Mouse (Mus musculus) stomach, embryonic 16.5 days (tissue): ENCODE measurements around the gene Gucd1. TPM values are rescaled to one million over a fixed set of nuclear protein-coding genes. Genes with fewer than 3 reads are reported as not detected.
"Not testable (repeated sequence)": the region's sequence is repeated elsewhere in the genome, so short reads cannot be mapped to it uniquely, and the experiment has no call there.

Experiments
- ATAC-seq: fragments of 200-750 bp; cut with Nextera tagmentation; 2 replicates; pipeline ENCODE4 v1.8.0; 2017; ENCODE audit warnings: moderate number of reproducible peaks, moderate TSS enrichment; ENCODE audit not compliant: insufficient read depth, low FRiP score
- H3K27ac ChIP-seq: fragments of 300-500 bp; sonication (generic); 2 replicates; pipeline ENCODE4 v1.5.1; 2014; ENCODE audit warnings: low read length
- H3K27me3 ChIP-seq: fragments of 300-500 bp; sonication (generic); 2 replicates; pipeline ENCODE4 v1.6.1; 2014; ENCODE audit warnings: low read length, control low read depth, mixed read lengths; ENCODE audit not compliant: control insufficient read depth, insufficient read depth
- H3K36me3 ChIP-seq: fragments of 300-500 bp; sonication (generic); 2 replicates; pipeline ENCODE4 v1.6.1; 2014; ENCODE audit warnings: low read length; ENCODE audit not compliant: control insufficient read depth, insufficient read depth
- H3K4me1 ChIP-seq: fragments of 300-500 bp; sonication (generic); 2 replicates; pipeline ENCODE4 v1.6.1; 2014; ENCODE audit warnings: low read length, control low read depth, mixed read lengths; ENCODE audit not compliant: control insufficient read depth, insufficient read depth
- H3K4me2 ChIP-seq: fragments of 300-500 bp; sonication (generic); 2 replicates; pipeline ENCODE4 v1.6.1; 2014; ENCODE audit warnings: low read depth, low read length, mixed read lengths
- H3K4me3 ChIP-seq: fragments of 300-500 bp; sonication (generic); replicated peaks from 2 replicates; pipeline ENCODE4 v1.5.1; 2014; ENCODE audit warnings: mild to moderate bottlenecking, low read length
- H3K9ac ChIP-seq: fragments of 300-500 bp; sonication (generic); 2 replicates; pipeline ENCODE4 v1.6.1; 2014; ENCODE audit warnings: low read length
- H3K9me3 ChIP-seq: fragments of 300-500 bp; sonication (generic); replicated peaks from 2 replicates; pipeline ENCODE4 v1.6.1; 2016; ENCODE audit warnings: low read length, control low read depth; ENCODE audit not compliant: control insufficient read depth
- WGBS: fragments of 180-500 bp; shearing (Covaris S2); extraction: QIAGEN DNeasy Blood & Tissue Kit; methylation state at CpG from one replicate; pipeline ENCODE4 v1.1.7; 2014; 5-methylcytosine and 5-hydroxymethylcytosine counted together
- polyA plus RNA-seq: library from polyadenylated mRNA; unstranded; fragments of >200 nt; fragmentation: Nextera tagmentation; extraction: Ambion mirVana; gene quantifications from 2 replicates; pipeline ENCODE4 v1.2.1, GENCODE M21; 2015

Gene Gucd1
- polyA plus RNA-seq, 1 experiment from 2014 or later, result 24.7 TPM

DNA sequence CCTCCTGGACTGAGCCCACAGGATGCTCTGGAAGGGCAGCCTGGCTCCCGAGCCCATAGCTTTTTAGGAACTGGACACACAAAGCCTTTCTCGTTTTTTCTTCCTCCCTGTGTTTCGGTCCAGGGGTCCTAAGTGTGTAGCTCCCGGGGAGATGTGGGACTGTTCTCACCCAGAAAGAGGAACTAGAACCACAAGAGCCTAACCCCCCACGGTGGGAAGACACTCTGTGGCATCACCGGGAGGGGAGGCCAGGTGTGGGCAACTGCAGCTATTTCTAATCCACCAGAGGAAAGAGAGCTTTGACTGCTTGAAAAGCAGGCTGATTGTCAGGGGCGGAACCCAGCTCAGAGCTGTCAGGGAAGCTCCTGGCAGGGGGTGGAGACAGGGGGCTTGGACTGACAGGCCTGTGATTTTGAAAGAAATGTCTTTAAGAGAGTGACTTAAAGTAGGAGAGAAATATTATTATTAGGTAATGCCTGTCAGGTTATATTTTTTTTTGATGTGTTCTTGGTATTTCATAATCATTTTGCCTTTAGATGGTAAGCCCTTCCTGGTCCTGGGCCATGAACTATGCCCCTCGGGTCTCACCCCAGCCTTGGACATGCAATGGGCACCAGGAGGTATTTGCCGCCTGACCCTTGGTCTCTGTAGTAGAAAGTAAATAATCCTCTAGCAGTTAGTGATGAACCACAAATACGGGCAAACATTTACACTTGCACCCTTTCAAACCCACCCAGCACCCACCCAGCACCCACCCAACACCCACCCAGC lies 106.2 kb downstream of the Gucd1 start:
- not testable (repeated sequence) for H3K9me3 ChIP-seq, H3K4me1 ChIP-seq, H3K4me2 ChIP-seq, ATAC-seq, H3K9ac ChIP-seq, H3K36me3 ChIP-seq, H3K4me3 ChIP-seq, H3K27ac ChIP-seq, H3K27me3 ChIP-seq
- WGBS, result 40% methylated on average over 8 of the region's 10 CpGs

DNA sequence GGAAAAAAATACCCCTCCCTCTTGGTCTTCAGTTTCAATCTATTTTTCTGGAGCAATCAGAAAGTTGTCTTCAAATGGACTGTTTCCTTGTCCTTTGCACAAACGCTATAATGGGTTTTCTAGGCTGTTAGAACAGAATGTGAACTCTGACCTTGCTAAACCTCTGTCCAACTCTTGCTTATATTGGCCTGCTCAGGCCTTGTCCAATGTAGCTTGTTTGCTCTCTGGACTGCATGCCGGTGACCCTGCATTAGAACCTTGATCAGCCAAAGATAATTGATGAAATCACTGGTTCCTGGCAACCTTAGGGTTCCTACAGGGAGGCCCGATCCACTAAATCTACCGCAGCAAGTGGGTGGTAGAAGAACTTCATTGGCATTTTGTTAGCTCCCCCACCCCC lies 110.0 kb downstream of the Gucd1 start:
- Histone ChIP-seq H3K4me1 (peaks cover 6% of the 10 kb centered on the region), H3K36me3 (no peaks in the 10 kb centered on the region), H3K4me3 (no peak overlapping the region), H3K27ac (no peak overlapping the region), H3K9ac (no peak overlapping the region), H3K27me3 (no peaks in the 10 kb centered on the region), H3K9me3 (no peaks in the 10 kb centered on the region), H3K4me2 (no peak overlapping the region)
- WGBS, result 53% methylated on average over 4 of the region's 4 CpGs
- ATAC-seq, result no peak

DNA sequence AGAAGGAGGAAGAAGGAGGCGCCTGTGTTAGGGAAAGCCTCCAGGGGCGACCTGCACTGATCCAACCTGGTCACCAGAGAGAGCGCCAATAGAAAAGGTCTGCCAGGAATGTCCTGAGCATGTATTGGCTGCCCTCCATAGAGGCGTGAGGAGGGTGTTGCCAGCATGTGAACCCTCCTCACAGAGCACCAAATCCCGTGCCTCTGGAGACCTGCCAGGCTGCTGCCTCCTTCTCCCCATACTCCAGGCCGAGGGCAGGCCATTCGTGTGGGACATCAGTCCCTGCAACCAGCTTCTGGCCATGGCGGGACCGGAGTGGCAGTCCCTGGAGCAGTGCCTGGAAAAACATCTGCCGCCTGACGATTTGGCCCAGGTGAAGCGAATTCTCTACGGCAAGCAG lies 111.0 kb downstream of the Gucd1 start:
- no peak overlapping the region for H3K4me3 ChIP-seq
- 42% methylated on average over 13 of the region's 13 CpGs for WGBS
- H3K27ac ChIP-seq, result no peak overlapping the region
- H3K9me3 ChIP-seq, result no peaks in the 10 kb centered on the region
- H3K4me1 ChIP-seq, result no peaks in the 10 kb centered on the region
- H3K4me2 ChIP-seq, result no peak overlapping the region
- H3K36me3 ChIP-seq, result no peaks in the 10 kb centered on the region
- no peak overlapping the region for H3K9ac ChIP-seq
- peak; percentile 44; the same call in 1 of the 2 replicates for ATAC-seq
- H3K27me3 ChIP-seq, result no peaks in the 10 kb centered on the region

DNA sequence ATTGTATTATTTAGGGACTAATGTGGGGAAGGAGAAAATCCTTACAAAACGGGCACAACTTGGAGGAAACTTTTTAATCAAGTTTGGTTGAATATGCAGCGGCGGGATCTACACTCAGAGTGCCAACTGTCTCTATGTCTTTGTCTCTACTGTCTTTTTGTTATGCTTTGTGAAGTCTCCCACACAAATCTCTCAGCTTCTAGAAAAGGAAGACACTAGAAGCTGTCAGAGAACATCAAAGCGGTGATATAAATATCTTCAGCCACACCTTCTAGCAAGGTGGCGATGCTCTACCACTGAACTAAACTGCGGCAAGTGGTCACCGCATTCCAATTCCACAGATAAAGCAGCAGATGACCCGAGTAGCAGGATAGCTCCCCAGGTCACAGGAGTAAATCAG lies 111.9 kb downstream of the Gucd1 start:
- Histone ChIP-seq H3K4me2 (no peak overlapping the region), H3K4me1 (no peaks in the 10 kb centered on the region), H3K9me3 (no peaks in the 10 kb centered on the region), H3K27me3 (no peaks in the 10 kb centered on the region), H3K36me3 (no peaks in the 10 kb centered on the region), H3K9ac (no peak overlapping the region), H3K4me3 (no peak overlapping the region), H3K27ac (no peak overlapping the region)
- no peak for ATAC-seq
- 82% methylated on average over 8 of the region's 8 CpGs for WGBS

DNA sequence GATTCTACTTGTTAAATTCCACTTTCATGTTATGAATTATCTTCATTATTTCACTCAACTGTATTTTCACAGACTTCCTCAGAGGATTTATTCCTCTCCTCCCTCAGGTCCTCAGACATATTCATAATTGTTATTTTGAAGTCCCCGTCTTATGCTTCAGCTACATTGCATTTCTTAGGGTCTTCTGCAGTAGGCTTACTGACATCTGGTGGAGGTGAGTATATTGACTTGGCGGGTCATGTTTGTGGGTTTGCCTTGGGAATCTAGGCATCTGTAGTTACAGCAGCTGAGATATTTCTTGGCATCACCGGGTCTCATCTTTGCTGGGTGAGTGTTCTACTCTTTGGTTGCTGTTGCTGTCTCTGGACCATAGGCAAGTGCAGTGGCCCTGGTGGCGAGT lies 116.8 kb downstream of the Gucd1 start, which contains the start of gene Upb1:
TSS of gene Upb1 (plus strand) at position 158 of the 400 bp plus-strand sequence.
- Histone ChIP-seq H3K9ac (no peak within 1 kb of the TSS), H3K36me3 (no peaks in the 10 kb centered on the region), H3K4me1 (no peaks in the 10 kb centered on the region), H3K27me3 (no peaks in the 10 kb centered on the region), H3K9me3 (no peaks in the 10 kb centered on the region), H3K4me3 (no peak within 1 kb of the TSS), H3K4me2 (no peak within 1 kb of the TSS), H3K27ac (no peak within 1 kb of the TSS)
- WGBS, result 72% methylated on average over 4 of the region's 4 CpGs
- no peak for ATAC-seq

DNA sequence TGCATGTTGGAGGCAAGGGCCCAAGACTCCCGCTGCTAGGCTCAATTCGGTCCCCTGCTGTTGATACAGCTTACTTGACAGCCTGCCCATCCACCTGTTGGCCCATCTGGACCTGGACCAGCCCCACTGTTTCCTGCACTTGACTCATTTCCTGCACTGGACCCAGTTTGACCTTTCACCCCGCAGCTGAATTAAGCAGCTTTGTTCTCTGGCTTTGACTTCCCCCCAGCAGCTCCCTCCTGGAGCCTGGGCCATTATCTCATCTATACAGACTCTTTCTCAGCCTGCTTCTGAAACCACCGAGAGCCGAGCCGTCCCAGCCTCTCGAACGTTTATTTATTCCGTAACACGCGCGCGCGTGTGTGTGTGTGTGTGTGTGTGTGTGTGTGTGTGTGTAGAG lies 120.8 kb downstream of the Gucd1 start:
- Histone ChIP-seq H3K4me2 (no peak overlapping the region), H3K36me3 (no peaks in the 10 kb centered on the region), H3K4me1 (no peaks in the 10 kb centered on the region), H3K4me3 (no peak overlapping the region), H3K27ac (no peak overlapping the region), H3K9me3 (no peaks in the 10 kb centered on the region), H3K27me3 (no peaks in the 10 kb centered on the region), H3K9ac (no peak overlapping the region)
- 39% methylated on average over 14 of the region's 14 CpGs for WGBS
- peak; percentile 37; the same call in 1 of the 2 replicates for ATAC-seq

DNA sequence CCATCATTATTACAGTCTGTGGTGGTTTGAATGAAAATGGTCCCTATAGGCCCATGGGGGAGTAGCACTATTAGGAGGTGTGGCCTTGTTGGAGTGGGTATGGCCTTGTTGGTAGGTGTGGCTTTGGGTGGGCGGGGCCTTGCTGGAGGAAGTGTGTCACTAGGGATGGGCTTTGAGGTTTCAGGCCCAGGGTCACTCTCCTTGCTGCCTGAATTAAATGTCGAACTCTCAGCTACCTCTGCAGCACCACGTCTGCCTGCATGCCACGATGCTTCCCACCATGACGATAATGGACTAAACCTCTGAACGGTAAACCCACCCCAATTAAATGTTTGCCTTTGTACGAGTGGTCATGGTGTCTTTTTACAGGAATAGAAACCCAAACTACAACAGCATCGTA lies 123.0 kb downstream of the Gucd1 start:
- 86% methylated on average over 8 of the region's 8 CpGs for WGBS
- H3K36me3 ChIP-seq, result no peaks in the 10 kb centered on the region
- no peak for ATAC-seq
- H3K4me1 ChIP-seq, result no peaks in the 10 kb centered on the region
- H3K27me3 ChIP-seq, result no peaks in the 10 kb centered on the region
- H3K4me3 ChIP-seq, result no peak overlapping the region
- H3K4me2 ChIP-seq, result no peak overlapping the region
- H3K9ac ChIP-seq, result no peak overlapping the region
- no peak overlapping the region for H3K27ac ChIP-seq
- no peaks in the 10 kb centered on the region for H3K9me3 ChIP-seq

DNA sequence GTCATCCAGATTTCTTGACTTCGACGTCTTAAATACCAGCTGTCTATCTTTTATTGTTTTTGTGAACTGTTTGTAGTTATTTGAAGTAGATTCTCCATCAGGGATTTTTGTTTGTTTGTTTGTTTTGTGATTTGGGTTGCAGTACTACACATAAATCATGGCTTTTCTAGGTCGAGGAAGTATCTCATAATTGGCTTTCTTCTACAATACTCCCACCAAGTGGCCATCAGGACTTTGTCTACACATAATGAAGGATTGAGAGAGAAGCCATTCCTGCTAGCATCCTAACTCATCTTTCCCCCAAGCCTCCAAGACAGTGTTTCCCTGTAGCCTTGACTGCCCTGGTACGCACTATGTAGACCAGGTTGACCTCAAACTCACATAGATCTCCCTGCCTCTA lies 126.9 kb downstream of the Gucd1 start:
- no peaks in the 10 kb centered on the region for H3K36me3 ChIP-seq
- H3K4me1 ChIP-seq, result no peaks in the 10 kb centered on the region
- H3K27me3 ChIP-seq, result no peaks in the 10 kb centered on the region
- H3K4me3 ChIP-seq, result no peak overlapping the region
- H3K9me3 ChIP-seq, result no peaks in the 10 kb centered on the region
- no peak overlapping the region for H3K27ac ChIP-seq
- WGBS, result 85% methylated on average over 4 of the region's 4 CpGs
- no peak overlapping the region for H3K9ac ChIP-seq
- H3K4me2 ChIP-seq, result no peak overlapping the region
- no peak for ATAC-seq

DNA sequence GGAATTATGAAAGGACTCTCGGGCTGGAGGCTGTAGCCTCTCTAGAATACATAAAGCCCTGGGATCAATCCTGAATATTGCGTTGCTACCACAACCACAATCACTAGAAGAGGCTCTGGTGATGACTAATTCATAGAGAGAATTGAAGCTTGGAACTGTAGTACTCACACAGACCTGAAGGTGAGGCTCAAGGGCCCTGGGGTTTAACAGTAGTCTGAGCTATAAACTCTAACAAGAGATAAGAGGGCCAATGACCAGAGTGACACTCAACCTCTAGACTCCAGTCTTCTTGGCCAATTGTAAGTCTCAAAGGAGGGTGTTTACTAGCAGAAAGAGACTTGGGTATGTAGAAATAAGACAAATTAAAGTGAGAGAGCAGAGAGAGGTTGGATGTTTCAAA lies 127.6 kb downstream of the Gucd1 start:
- no peaks in the 10 kb centered on the region for H3K27me3 ChIP-seq
- no peak overlapping the region for H3K4me2 ChIP-seq
- no peak for ATAC-seq
- no peaks in the 10 kb centered on the region for H3K4me1 ChIP-seq
- no peaks in the 10 kb centered on the region for H3K9me3 ChIP-seq
- 75% methylated on average over 2 of the region's 2 CpGs for WGBS
- no peak overlapping the region for H3K4me3 ChIP-seq
- H3K27ac ChIP-seq, result no peak overlapping the region
- H3K36me3 ChIP-seq, result no peaks in the 10 kb centered on the region
- H3K9ac ChIP-seq, result no peak overlapping the region
